Mouse (Mus musculus) midbrain, embryonic 13.5 days (tissue): Measurements from ENCODE around the gene Mpzl1. TPM values are rescaled to one million over a fixed set of nuclear protein-coding genes. Genes with fewer than 3 reads are reported as not detected.
"Not testable (repeated sequence)": the region's sequence is repeated elsewhere in the genome, so short reads cannot be mapped to it uniquely, and the experiment has no call there.

Source experiments
- ATAC-seq: fragments of 200-750 bp; cut with Nextera tagmentation; 2 replicates; pipeline ENCODE4 v1.8.0; 2017; ENCODE audit warnings: mild to moderate bottlenecking, moderate TSS enrichment, moderate library complexity
- H3K27ac ChIP-seq: fragments of 300-500 bp; sonication (generic); 2 replicates; pipeline ENCODE4 v1.5.1; 2015; ENCODE audit warnings: inconsistent platforms, mild to moderate bottlenecking, moderate library complexity
- H3K27me3 ChIP-seq: fragments of 300-500 bp; sonication (generic); 2 replicates; pipeline ENCODE4 v1.6.1; 2015; ENCODE audit warnings: mild to moderate bottlenecking, inconsistent platforms
- H3K36me3 ChIP-seq: fragments of 300-500 bp; sonication (generic); 2 replicates; pipeline ENCODE4 v1.6.1; 2015; ENCODE audit warnings: mild to moderate bottlenecking, inconsistent platforms
- H3K4me1 ChIP-seq: fragments of 300-500 bp; sonication (generic); replicated peaks from 2 replicates; pipeline ENCODE4 v1.6.1; 2015; ENCODE audit warnings: inconsistent platforms
- H3K4me2 ChIP-seq: fragments of 300-500 bp; sonication (generic); replicated peaks from 2 replicates; pipeline ENCODE4 v1.6.1; 2015; ENCODE audit warnings: moderate library complexity, mild to moderate bottlenecking, inconsistent platforms
- H3K4me3 ChIP-seq: fragments of 300-500 bp; sonication (generic); replicated peaks from 2 replicates; pipeline ENCODE4 v1.5.1; 2015; ENCODE audit warnings: mild to moderate bottlenecking, inconsistent platforms
- H3K9ac ChIP-seq: fragments of 300-500 bp; sonication (generic); replicated peaks from 2 replicates; pipeline ENCODE4 v1.6.1; 2015; ENCODE audit warnings: mild to moderate bottlenecking, inconsistent platforms
- H3K9me3 ChIP-seq: fragments of 300-500 bp; sonication (generic); 2 replicates; pipeline ENCODE4 v1.6.1; 2016; ENCODE audit warnings: mild to moderate bottlenecking, inconsistent platforms
- WGBS: fragments of 180-500 bp; shearing (Covaris S2); methylation state at CpG from one replicate; pipeline ENCODE4 v1.1.7; 2015; 5-methylcytosine and 5-hydroxymethylcytosine counted together
- polyA plus RNA-seq: library from polyadenylated mRNA; unstranded; fragments of >200 nt; fragmentation: Nextera tagmentation; extraction: Ambion mirVana; gene quantifications from 2 replicates; pipeline ENCODE4 v1.2.1, GENCODE M21; 2015

The Mpzl1 gene
- 135 and 147 TPM in 2 replicates for polyA plus RNA-seq

DNA sequence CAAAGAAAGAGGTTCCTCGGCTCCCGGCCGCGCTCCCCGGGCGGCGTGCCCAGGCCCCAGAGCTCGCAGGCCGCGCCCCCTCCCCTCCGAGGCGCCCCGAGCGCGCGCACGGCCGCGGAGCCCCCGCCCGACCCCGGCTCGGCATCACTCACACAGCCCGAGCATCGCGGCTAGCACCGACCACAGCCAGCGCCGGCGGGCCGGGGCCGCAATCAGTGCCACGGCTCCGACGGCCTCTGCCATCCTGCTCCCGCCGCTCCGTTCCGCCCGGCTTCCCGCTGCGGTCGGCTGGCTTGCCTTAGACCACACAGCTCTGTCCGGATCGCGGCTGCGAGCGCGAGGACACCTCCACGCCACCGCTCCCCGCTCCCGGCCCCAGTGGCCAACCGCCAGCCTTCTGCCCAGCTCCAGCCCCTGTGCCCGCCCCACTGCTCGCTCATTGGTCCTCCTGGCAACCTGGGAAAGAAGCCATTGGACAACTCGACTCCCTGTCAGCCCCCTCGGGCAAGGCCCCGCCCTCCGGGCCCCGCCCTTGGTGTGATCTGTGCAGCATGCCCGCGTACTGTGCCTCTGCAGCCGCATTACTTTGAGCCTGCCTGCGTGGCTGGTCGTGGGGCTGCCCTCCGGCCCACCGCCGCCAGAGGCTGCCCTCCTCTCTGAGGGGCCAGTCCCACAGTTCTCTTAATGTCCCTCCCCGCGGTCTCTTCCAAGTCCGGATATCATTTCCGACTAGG, at the start of gene Mpzl1:
Mpzl1 (minus strand) TSS at position 388 of the 734 bp plus-strand sequence.
- Histone ChIP-seq H3K36me3 (no peaks in the 10 kb centered on the region), H3K9ac (peak within 1 kb of the TSS; percentile 88), H3K4me1 (peaks cover 48% of the 10 kb centered on the region), H3K27ac (peak within 1 kb of the TSS; percentile 96), H3K4me3 (peak within 1 kb of the TSS; percentile 86), H3K4me2 (peak within 1 kb of the TSS; percentile 62), H3K27me3 (no peaks in the 10 kb centered on the region), H3K9me3 (no peaks in the 10 kb centered on the region)
- ATAC-seq = peak; percentile 99
- under 1% methylated on average over 64 of the region's 73 CpGs for whole genome bisulfite sequencing

- ATAC-seq = no peak
- H3K4me3 ChIP-seq = no peak overlapping the region
- 84% methylated on average over 18 of the region's 18 CpGs for WGBS
- no peaks in the 10 kb centered on the region for H3K27me3 ChIP-seq
- H3K4me1 ChIP-seq = no peaks in the 10 kb centered on the region; the same call in 1 of the 2 replicates
- no peaks in the 10 kb centered on the region for H3K9me3 ChIP-seq
- H3K36me3 ChIP-seq = no peaks in the 10 kb centered on the region
- H3K9ac ChIP-seq = no peak overlapping the region
- no peak overlapping the region for H3K27ac ChIP-seq
- H3K4me2 ChIP-seq = no peak overlapping the region
These were observed 47.9 kb upstream of the Mpzl1 start for GRCm38 (mm10) chr1:165682056-165682853.

GRCm38 (mm10) chr1:165681045-165681794, 46.9 kb upstream of the Mpzl1 start:
- 76% methylated on average over 13 of the region's 13 CpGs for WGBS
- Histone ChIP-seq H3K9me3 (no peaks in the 10 kb centered on the region), H3K4me2 (no peak overlapping the region), H3K27me3 (no peaks in the 10 kb centered on the region), H3K9ac (no peak overlapping the region), H3K27ac (no peak overlapping the region), H3K4me1 (no peaks in the 10 kb centered on the region; the same call in 1 of the 2 replicates), H3K36me3 (no peaks in the 10 kb centered on the region), H3K4me3 (no peak overlapping the region)
- no peak for ATAC-seq

- not testable (repeated sequence) for H3K27me3 ChIP-seq, H3K9me3 ChIP-seq, H3K9ac ChIP-seq, H3K4me3 ChIP-seq, H3K36me3 ChIP-seq, H3K4me1 ChIP-seq, H3K27ac ChIP-seq, ATAC-seq, H3K4me2 ChIP-seq
These were observed 45.7 kb upstream of the Mpzl1 start for GRCm38 (mm10) chr1:165680086-165680485.

DNA sequence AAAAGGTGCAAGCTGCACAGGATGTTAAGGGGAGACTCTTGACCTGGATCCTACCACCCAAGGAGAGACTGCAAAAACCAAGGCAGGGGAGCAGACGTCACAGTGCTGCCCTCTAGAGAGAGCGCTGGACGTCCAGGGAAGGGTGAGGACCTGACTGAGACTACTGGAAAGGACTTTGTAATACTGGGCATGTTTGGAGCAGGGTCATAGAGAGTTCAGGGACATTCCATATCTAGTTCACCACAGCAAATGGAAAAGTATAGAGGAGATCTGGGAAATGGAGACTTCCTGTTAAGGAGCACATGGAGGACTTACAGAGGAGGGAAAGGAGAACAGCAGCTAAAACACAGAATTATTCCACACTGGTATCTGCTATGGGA, 45.3 kb upstream of the Mpzl1 start:
- H3K4me3 ChIP-seq = no peak overlapping the region
- 35% methylated on average over 3 of the region's 3 CpGs for WGBS
- H3K27me3 ChIP-seq = no peaks in the 10 kb centered on the region
- no peak overlapping the region for H3K9ac ChIP-seq
- no peaks in the 10 kb centered on the region for H3K36me3 ChIP-seq
- no peak overlapping the region for H3K27ac ChIP-seq
- H3K9me3 ChIP-seq = no peaks in the 10 kb centered on the region
- no peak overlapping the region for H3K4me2 ChIP-seq
- H3K4me1 ChIP-seq = no peaks in the 10 kb centered on the region; the same call in 1 of the 2 replicates
- ATAC-seq = no peak

GRCm38 (mm10) chr1:165678861-165679617, 44.7 kb upstream of the Mpzl1 start:
- Histone ChIP-seq H3K27ac (no peak overlapping the region), H3K9me3 (no peaks in the 10 kb centered on the region), H3K4me1 (no peaks in the 10 kb centered on the region), H3K36me3 (no peaks in the 10 kb centered on the region), H3K4me3 (no peak overlapping the region), H3K27me3 (no peaks in the 10 kb centered on the region), H3K9ac (no peak overlapping the region), H3K4me2 (no peak overlapping the region)
- 68% methylated on average over 15 of the region's 15 CpGs for WGBS
- ATAC-seq = no peak

GRCm38 (mm10) chr1:165677558-165677957, 43.2 kb upstream of the Mpzl1 start:
- H3K9me3 ChIP-seq = no peaks in the 10 kb centered on the region
- no peaks in the 10 kb centered on the region for H3K4me1 ChIP-seq
- H3K27me3 ChIP-seq = no peaks in the 10 kb centered on the region
- H3K4me3 ChIP-seq = no peak overlapping the region
- H3K36me3 ChIP-seq = no peaks in the 10 kb centered on the region
- no peak overlapping the region for H3K9ac ChIP-seq
- no peak for ATAC-seq
- H3K27ac ChIP-seq = no peak overlapping the region
- WGBS = 62% methylated on average over 4 of the region's 4 CpGs
- H3K4me2 ChIP-seq = no peak overlapping the region

GRCm38 (mm10) chr1:165676993-165677392, 42.7 kb upstream of the Mpzl1 start:
- Histone ChIP-seq H3K4me2 (no peak overlapping the region), H3K36me3 (no peaks in the 10 kb centered on the region), H3K27ac (no peak overlapping the region), H3K9me3 (no peaks in the 10 kb centered on the region), H3K4me3 (no peak overlapping the region), H3K9ac (no peak overlapping the region), H3K27me3 (no peaks in the 10 kb centered on the region), H3K4me1 (no peaks in the 10 kb centered on the region)
- 76% methylated on average over 3 of the region's 3 CpGs for WGBS
- no peak for ATAC-seq

DNA sequence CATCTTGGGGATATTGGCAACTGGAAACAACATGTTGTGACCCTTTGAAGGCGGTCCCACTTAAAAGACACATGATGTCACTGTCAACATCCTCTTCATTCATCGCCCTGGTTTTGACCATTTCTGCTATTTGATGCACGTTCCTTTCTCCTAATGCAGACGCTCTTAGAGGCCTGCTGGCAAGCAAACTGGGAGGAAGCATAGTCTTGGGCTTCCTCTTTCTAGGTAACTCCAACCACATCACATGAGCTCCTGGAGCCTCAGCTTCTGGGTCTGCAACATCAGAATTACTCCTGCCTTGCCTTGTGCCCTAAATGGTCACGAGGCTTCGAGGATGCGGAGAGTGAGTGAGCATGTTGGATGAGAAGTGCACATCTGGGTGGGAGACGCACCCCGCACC, 40.8 kb upstream of the Mpzl1 start:
- ATAC-seq = no peak
- H3K27me3 ChIP-seq = no peaks in the 10 kb centered on the region
- WGBS = 93% methylated on average over 9 of the region's 9 CpGs
- no peak overlapping the region for H3K4me2 ChIP-seq
- no peak overlapping the region for H3K9ac ChIP-seq
- H3K36me3 ChIP-seq = no peaks in the 10 kb centered on the region
- H3K9me3 ChIP-seq = no peaks in the 10 kb centered on the region
- H3K4me1 ChIP-seq = no peaks in the 10 kb centered on the region
- no peak overlapping the region for H3K27ac ChIP-seq
- H3K4me3 ChIP-seq = no peak overlapping the region

- ATAC-seq = no peak
- Histone ChIP-seq H3K4me2 (no peak overlapping the region), H3K27ac (no peak overlapping the region), H3K4me1 (no peaks in the 10 kb centered on the region), H3K36me3 (no peaks in the 10 kb centered on the region), H3K9me3 (no peaks in the 10 kb centered on the region), H3K4me3 (no peak overlapping the region), H3K27me3 (no peaks in the 10 kb centered on the region), H3K9ac (no peak overlapping the region)
- WGBS = 78% methylated on average over 9 of the region's 9 CpGs
These were observed 38.0 kb upstream of the Mpzl1 start for GRCm38 (mm10) chr1:165672355-165672754.

GRCm38 (mm10) chr1:165670056-165670455, 35.7 kb upstream of the Mpzl1 start:
- Histone ChIP-seq H3K9ac (no peak overlapping the region), H3K36me3 (no peaks in the 10 kb centered on the region), H3K27ac (no peak overlapping the region), H3K4me2 (no peak overlapping the region), H3K4me1 (no peaks in the 10 kb centered on the region), H3K27me3 (no peaks in the 10 kb centered on the region), H3K4me3 (no peak overlapping the region), H3K9me3 (no peaks in the 10 kb centered on the region)
- WGBS = 84% methylated on average over 6 of the region's 6 CpGs
- ATAC-seq = no peak
